Mouse (Mus musculus) heart, adult 8-10 months (tissue): ENCODE data around the gene Arhgef2. TPM values are rescaled to one million over a fixed set of nuclear protein-coding genes. Genes with fewer than 3 reads are reported as not detected.
A peak's percentile ranks its signal among the peaks of the same experiment; 100 is the strongest.

ENCODE experiments used
- DNase-seq: peaks from one replicate; pipeline ENCODE4 v3.0.0; 2022; ENCODE audit warnings: low spot score
- total RNA-seq, 4 experiments: library from RNA; stranded (reverse); gene quantifications; 2 replicates each; pipeline ENCODE4 v1.2.4; 2022

The Arhgef2 gene
- total RNA-seq, 4 experiments from 2014 or later: 38.8 to 45.9 (median 41.4) TPM

GRCm38 (mm10) chr3:88620146-88620991 lies 14.6 kb downstream of the Arhgef2 start:
- no peak for DNase-seq

DNA sequence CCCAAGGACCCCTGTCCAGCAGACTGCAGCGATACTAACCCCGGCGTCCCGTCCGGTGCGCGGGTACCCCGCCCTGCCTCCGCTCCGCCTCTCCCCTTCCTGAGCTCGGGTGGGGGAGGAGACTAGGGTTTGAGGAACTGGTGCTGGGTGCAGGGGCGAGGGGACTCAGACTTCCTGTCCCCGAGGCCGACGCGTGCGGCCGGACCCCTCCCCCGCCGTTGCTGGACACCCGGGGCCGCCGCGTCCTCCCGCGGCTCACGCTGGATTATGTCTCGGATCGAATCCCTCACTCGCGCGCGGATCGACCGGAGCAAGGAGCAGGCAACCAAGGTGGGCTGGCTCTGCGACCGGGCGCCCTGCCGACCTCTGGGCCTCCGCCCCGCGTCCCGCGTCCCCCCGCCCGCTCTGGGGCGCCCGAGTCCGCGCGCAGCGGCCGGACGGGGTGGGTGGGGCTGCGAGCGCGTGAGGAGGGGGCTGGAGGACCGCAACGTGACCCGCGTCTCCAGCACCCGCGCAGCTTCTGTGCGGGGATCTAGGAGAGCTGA lies 15.3 kb downstream of the Arhgef2 start:
- DNase-seq: peak; percentile 89

DNA sequence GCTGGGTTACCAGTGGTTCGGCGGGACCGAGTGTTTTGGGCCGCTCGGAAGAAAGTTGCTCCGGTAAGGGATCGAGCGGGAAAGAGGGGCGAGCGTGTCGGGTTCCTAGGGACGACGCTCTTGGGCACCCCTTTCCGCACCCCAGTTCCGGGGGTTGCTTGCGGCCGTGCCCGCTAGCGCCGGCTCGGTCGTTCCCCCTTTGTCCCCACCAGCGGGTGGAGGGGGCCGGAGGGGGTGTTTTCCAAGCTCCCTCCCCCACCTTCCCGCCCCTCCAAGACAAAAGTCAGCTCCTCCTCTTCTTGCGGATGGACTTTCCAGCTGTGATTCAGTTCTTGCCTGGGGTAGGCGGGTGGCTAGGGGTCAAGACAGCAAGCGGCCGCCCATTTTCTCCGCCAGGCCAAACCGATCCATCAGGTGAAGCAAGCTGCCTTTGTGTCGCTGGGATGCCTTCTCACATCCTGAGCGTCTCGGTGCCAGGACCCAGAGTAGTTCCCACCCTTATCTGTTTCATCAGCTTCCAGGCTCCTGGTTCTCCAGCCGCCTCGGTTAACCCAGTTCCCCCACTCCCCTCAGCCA lies 15.9 kb downstream of the Arhgef2 start:
- peak; percentile 78 for DNase-seq

DNA sequence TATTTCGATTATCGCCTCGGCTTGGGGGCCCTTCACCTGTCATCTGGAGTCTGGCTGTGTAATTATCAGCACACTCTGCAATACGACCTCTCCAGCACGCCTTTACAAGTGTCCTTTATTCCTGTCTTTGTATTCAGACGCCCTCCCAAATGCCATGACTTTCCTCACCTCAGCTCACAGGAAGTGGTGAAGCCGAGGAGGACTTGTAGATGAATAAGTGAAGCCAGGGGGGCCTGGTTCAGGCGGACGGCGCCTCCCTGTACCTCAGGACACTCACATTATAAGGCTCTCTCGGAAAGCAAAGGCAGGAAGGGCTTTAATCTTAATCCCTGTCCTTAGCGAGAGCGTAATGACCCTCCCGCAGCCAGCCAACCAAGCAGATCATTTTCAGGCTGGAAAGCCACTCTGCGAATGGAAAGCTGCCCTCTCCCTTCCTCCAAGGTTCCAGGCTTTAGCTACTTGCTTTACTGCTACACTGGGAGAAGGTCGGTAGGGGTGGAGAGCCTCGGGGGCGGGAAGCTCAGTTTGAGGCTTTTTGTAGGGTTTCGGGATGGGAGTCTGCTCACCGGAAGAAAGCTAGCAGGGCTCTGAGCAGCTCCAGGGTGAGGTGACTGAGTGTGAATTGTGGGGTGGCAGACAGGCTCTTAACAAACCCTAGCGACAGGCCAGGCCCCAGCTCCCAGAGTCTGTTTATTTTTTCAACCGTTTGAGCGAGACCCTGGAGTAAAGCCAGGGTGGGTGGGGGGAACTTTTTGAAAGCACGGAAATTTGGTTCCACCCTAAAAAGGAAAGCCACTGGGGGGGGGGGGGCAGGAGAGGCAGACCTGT lies 16.6 kb downstream of the Arhgef2 start:
- DNase-seq: peak; percentile 76

- DNase-seq: peak; percentile 68
Measured at GRCm38 (mm10) chr3:88622941-88623345, 17.2 kb downstream of the Arhgef2 start.

- DNase-seq: peak; percentile 50
Measured at GRCm38 (mm10) chr3:88623346-88624135, 17.8 kb downstream of the Arhgef2 start.

GRCm38 (mm10) chr3:88624324-88624723 lies 18.6 kb downstream of the Arhgef2 start:
- DNase-seq: no peak

- DNase-seq: peak; percentile 55
Measured at GRCm38 (mm10) chr3:88624951-88625350, 19.2 kb downstream of the Arhgef2 start.

- DNase-seq: no peak
Measured at GRCm38 (mm10) chr3:88625531-88625930, 19.8 kb downstream of the Arhgef2 start.

DNA sequence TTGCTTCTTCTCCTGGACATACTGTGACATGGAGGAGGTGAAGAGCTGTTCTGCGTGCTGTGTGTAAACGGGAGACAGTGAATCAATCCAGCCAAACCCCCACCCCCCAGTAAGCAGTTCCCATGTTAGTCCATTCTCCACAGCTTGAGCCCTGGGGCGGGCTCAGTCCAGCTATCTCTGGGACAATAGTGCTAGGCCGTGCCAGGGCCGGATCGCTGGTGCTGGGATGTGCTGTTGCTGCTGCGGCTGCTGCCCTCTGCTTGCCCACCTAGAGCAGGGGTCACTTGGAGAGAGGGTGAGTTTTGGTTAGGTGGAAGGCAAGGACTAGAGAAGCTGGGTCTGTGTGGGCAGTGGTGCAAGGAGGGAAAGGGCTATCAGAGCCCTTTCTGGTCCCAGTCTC lies 20.6 kb downstream of the Arhgef2 start:
- no peak for DNase-seq

DNA sequence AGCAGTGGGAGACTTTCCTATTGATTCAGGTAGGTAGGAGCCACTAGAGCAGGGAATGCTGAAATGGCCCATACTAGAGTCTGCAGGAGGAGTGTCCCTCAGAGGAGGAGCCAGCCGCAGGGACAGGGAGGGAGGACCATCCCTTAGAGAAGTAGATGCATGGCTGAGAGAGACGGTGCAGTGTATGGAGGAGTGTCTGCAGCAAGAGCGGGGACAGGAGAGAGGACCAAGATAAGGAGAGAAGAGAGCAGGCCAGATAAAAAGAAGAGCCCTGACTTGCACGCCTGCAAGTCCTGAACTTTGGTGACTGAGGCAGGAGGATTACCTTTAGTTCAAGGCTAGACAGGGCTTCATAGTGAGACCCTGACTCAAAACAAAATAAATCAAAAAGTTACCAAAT lies 21.3 kb downstream of the Arhgef2 start:
- no peak for DNase-seq

GRCm38 (mm10) chr3:88627535-88627934 lies 21.8 kb downstream of the Arhgef2 start:
- DNase-seq: no peak

DNA sequence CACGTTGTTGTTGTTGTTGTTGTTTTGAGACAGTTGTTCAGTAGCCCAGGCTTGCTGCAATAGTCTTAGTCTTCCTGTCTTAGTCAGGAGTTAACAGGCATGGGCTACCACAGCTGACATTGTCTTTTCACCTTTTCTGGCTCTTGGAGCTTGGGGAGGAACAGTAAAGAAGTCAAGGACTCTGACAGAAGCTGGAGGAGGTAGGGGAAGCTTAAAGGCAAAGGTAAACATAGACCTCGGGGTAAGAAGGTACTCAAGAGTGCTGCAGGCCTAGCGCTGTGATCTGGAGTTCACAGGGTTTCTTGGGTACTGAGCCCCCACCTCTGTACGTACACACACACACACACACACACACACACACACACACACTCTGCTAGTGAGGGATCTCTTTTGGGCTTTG lies 23.0 kb downstream of the Arhgef2 start:
- no peak for DNase-seq

- DNase-seq: no peak
Measured at GRCm38 (mm10) chr3:88629244-88629643, 23.5 kb downstream of the Arhgef2 start.

DNA sequence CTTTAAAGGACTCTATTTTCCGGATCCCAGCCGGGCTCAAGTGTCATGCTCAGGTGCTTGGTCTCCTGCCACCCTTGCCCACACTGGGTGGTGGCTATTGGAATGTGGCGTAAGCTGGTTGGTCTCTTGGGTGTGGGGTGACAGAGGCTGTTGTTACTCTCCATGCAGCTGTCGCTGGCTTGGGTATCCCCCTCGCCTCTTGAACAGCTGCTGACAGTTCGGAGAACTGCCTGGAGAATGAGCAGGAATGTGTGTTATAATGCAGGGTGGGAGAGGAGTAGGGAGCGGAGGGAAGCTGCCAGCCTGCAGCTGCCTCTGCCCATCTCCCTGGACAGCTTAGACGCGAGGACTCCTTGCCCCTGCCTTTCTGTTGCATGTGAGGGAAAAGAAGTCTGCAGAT lies 24.3 kb downstream of the Arhgef2 start:
- no peak for DNase-seq

- peak; percentile 58 for DNase-seq
Measured at GRCm38 (mm10) chr3:88630849-88631341, 25.1 kb downstream of the Arhgef2 start.

DNA sequence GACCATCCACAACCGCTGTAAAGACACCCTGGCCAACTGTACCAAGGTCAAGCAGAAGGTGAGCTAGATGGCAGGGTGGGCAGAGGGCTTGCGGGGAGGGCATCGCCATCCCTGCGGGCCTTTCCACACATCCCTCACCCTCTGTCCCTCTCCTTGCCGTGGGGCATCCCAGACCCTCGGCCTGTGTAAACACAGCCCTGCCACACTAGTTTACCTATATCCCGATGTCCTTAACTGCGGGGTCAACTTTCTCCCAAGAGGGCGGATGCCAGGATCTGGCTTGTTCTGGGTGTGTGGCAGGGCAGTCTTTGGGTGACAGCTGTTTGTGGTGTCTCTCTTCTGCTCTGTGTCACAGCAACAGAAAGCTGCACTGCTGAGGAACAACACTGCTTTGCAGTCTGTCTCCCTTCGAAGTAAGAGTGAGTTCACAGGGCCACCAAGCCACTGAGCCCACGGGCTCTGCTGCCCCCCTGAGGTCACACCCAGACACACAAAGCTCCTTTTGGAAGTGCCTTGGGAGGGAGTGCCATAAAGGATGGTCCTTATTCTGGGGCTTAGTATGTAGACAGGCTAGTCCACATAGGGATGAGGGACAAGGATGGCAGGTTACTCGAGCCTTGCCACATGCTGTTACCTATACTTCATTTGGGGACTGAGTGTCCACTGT lies 26.3 kb downstream of the Arhgef2 start:
- no peak for DNase-seq

- no peak for DNase-seq
Measured at GRCm38 (mm10) chr3:88633056-88633455, 27.3 kb downstream of the Arhgef2 start.

DNA sequence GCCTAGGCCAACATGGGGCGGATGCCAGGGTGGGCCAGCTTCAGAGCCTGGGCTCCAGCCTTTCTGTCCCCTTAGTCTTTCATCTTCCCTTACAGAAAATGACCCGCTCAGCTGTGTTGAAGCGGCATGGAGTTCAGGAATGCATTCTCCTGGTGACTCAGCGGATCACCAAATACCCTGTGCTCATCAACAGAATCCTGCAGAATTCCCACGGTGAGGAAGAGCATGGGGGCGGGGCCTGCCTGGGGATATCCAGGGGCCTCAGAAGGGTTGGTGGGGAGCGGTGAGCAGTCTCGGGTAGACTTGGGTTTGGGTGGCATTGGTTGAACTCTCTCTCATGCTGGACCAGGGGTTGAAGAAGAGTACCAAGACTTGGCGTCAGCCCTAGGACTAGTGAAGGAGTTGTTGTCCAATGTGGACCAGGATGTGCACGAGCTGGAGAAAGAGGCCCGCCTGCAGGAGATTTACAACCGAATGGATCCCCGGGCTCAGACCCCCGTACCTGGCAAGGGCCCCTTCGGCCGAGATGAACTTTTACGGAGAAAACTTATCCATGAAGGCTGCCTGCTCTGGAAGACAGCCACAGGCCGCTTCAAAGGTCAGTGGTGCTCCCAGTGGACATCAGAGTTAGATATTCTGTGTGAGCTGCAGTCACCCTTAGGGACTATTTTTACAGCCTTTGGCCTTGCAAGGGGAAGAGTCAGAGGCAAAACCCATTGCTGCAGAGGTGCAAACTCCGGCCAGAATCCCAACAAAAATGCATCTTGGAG lies 29.9 kb downstream of the Arhgef2 start:
- DNase-seq: no peak

- DNase-seq: no peak
Measured at GRCm38 (mm10) chr3:88636555-88636986, 30.8 kb downstream of the Arhgef2 start.
